Mouse (Mus musculus) spleen, embryonic (tissue): ENCODE results near the gene Ifi202b.
"Not testable (repeated sequence)": the region's sequence is repeated elsewhere in the genome, so short reads cannot be mapped to it uniquely, and the experiment has no call there.

Source experiments
- CTCF ChIA-PET: fragments of 350-600 bp; sonication (Branson Sonifier 250); formaldehyde crosslinking; loops from one replicate; lab custom pipeline; 2022; lab: Charles Lee

Ifi202b gene

DNA sequence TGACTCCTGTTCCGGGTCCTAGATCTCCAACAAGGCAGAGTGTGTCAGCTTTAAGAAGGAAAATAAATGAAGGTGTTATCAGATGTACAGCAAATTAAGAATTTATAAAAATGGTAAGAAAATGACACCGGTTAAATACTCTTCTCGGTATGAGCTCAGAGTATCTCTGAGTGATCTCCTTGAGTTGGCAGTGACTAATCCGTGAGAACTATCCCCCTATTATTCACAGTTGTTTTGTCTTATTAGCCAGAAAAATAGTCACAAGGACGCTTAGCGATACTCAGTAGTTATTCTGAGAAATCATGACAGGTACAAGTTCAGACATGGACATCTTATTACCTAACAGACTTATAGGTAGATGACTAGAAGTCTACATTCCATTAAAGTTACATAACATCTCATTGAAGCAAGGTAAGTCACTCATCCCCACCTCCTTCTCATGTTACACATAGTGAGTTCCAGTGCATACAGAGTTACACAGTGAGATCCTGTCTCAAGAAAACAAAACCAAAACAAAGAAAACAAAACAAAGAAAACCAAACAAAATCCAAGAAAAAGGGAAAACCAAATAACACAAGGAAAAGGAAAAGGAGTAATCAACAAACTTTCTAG is at the start of gene Ifi202b:
Gene Ifi202b, minus strand, starts transcription at position 51 of the 612 bp plus-strand sequence.
- CTCF ChIA-PET: not testable (repeated sequence)

DNA sequence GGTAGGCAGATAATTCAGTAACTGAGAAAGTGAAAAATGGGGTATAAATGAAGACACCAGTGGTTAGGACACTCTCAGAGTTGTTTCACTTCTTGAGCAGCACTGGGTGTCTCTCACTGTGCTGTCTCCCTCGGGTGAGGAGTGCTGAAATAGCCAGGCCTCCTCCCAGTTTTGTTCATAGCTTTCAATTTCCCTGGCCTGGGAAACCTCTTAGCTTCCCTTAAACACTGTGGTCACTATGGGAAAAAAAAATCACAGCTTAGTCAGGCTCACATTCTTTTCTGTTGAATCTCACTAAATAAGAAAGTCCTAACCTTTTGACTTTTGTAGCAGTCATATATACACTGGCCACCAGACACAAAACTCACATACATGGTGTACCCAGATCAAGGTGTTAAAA is 49.2 kb upstream of the Ifi202b start, which contains the start of gene Ifi205:
Gene Ifi205, minus strand, starts transcription at position 113 of the 400 bp plus-strand sequence.
- CTCF ChIA-PET: no interaction called here

DNA sequence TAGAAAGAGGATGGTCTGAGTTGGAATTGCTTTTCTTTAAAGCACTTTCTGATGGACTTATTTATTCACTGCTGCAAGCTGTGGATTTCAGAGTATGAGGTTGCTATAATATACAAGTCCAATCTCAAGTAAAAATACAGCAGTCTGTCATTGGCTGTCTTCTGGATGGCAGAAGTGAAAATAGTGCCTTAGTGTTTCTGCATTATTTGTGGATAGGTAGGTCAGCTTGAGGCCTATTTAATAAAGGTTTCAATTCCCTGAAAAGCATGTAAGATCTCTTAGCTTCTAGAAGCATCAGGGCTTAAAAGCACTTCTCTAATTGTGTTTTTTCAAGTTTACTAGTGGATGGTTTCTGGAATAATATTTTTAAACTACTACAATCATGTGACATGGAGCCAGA is 24.5 kb upstream of the Ifi202b start:
- CTCF ChIA-PET: not testable (repeated sequence)

DNA sequence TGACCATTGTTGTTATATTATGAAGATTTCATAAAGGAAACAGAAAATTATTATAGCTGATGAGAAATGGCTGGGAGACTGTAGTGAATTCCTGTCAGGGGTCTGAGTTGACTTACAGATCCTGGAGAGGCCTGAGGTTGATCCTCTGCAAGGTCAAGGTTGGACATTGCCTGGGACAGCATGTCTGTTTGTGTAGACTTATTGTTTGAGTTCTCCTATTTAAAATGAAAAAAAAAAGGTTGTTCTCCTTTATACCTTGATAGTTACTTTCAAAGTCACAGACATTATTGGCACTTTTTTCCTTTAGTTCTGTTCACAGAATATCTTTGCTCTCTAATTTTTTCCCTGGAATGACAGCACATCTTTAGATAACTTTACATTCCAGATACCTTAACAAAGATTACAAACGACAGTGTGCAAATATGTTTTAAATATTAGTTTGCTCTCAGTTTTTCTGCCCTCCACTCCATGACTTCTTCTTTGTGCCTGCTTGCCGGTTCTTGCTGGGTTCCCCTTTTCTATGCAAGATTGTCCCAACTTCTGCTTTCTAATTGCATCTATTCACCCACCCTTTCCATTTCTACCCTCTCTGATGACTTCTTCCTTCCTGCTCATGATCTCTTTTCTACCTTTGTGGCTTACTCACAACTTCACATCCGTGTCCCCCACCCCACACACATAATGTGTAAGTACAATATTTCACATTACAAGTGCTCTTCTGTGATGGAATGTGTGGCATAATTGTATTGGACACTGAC is 22.0 kb upstream of the Ifi202b start:
- CTCF ChIA-PET: not testable (repeated sequence)

DNA sequence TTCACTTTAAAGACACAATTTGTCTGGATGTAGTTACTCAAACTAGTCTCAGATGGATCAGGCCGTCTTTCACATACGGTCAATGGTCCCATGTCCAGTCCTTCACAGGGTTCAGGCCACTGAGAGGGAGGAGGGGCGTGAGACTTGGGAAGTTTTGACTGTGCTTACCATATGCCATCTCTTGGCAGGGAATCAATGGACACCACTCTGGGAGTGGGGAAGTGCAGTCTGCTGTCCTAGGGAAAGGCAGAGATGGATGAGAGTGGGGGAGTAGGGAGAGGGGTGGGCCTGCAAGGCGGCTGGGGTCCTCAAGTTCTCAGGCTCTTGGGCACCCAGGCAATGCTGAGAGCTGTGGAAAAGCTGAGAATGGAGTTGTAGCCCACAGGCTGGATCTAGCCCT is 12.5 kb upstream of the Ifi202b start:
- CTCF ChIA-PET: no interaction called here

DNA sequence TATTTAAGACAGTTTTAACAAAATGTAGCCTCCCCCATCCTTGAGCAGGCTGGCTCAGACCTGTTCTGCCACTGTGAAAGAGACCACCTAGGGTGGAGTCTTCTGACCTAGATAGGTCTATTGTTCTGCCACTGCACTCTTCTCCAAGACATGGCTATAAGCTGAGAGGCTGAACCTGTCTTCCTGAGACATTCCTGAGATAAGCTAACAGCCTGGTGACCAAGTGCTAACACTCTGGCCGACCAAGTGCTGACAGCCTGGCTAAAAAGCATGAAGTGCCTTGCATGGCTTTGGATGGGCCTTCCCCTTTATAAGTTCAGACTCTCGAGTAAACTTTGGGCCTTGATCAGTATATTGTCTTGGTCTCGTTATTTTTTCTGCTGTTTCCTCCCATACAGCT is 1.5 kb downstream of the Ifi202b start:
- CTCF ChIA-PET: not testable (repeated sequence)

DNA sequence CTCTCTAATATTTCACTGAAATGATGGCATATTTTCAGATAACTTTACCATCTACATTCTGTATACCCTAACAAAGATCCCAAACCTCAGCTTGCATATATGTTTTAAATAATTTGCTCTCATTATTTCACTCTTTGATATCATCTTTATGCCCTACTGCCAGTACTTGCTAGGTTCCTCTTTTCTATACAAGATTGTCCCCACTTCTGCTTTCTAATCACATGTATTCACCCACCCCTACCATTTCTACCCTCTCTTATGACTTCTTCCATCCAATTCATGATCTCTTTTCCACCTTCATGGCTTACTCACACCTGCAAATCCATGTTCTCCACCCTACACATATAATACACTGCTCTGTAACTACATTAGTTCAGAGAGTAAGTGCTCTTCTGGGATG is 4.9 kb downstream of the Ifi202b start:
- CTCF ChIA-PET: no interaction called here

DNA sequence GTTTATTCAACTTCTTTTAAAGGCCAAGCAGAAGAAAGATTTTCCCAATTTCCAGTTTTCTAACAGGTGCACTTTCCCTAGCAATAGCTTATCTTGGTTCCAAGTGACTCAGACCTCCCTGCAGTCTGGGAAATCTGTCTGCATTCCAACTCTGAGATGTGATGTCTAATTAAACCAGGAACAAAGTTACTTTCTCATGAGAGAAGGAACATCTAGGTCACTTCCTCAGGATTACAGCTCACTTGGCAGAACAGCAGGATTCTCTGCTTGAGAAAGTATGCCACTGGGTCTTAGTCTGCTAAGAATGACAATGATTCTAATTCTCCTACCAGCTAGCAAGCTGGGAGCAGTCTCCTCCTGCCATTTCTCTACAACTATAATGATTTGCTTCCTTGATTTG is 9.4 kb downstream of the Ifi202b start:
- CTCF ChIA-PET: no interaction called here

DNA sequence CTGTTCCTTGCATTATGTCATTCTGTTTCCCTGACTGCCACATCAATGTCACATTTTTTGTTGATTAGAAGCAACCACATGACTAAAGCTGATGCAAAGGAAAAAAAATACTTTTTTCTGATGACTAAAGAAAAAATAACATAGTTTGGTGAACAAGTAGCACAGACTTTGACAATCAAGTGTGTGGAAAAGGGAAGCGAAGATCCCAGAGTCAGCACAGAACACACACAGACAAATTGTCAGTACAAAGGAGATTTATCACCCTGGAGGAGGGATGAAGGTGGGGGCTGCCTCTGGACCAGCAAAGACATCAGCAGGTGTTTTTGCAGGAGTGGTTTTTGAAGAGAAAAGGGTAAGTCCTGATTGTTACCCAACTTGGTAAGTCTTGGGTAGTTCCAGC is 21.1 kb downstream of the Ifi202b start:
- CTCF ChIA-PET: not testable (repeated sequence)

DNA sequence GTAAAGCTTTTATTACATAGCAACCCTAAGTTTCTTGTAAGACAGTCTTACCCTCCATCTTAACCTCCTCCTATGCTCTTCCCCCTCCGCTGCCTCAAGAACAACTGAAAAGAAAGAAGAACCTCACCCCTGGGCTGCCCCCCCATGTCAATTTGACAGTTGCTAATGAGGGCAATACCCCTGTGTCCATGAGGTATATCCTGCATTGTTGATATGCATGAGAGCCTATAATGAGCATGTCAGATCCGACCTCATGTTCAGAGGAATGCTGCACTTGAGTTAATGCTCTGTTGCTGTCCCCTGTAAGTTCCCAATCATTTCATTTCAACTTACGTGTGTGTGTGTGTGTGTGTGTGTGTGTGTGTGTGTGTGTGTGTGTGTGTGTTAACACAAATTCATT is 22.5 kb downstream of the Ifi202b start:
- CTCF ChIA-PET: not testable (repeated sequence)

DNA sequence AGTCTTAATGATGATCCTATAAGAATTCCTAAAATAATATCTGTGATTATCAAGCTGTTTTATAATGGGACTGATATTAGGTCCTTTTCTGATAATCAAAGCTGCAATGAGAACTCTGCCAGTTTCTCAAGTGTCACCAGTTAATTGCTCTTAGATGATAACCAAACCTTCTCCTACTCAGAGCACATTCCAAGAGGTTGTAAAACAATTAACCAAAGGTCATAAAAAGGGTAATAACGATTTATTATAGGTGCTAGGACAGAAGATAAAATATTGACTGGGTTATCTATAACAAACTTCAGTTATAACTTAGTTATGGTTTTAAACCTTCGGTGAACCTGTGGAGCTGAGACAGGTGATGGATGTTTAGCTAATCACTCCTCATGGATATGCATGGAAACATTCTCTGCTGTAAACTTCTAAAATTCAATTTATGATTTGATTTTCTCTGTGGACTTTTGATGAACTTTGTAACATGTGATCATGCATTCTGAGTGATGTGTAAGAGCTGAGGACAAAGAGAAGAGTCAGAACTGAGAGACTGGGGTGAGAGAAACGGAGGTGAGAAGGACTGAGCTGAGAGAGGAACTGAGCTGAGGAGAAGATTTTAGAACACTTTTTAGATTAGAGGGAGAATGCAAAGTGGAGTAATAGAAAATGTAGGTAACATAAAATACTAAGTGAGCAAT is 26.6 kb downstream of the Ifi202b start:
- CTCF ChIA-PET: not testable (repeated sequence)

DNA sequence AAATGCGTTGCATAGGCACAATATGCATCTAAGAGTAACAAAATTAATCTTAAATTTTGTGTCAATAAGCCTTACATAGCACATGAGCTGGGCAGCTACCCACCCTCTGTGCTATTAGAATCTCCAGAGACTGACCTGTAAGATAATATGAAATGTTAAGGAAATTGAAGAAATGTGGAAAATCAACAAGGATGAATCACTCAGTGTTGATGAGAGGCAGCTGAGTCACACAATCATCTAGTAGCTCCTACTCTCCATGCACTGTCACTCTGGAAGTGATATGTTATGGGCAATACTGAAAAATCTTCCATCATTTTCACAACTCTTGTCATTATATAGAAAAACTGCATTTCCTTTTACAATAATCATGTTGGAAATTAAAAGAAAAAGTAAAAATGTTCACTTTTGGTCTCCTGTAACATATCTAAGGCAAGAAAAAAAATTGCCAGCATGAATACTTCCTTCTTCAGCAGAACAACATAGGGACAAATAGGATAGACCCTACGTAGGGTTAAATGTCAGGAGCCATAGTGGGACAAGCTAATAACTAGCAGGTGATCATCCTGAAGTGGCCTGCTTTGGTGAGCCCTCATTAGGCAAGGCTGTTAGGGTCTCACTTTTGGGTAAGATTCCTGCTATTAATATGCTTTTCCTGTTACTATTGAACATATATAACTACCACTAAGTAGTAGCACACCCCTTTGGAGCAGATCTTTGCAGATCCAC is 27.3 kb downstream of the Ifi202b start:
- CTCF ChIA-PET: interaction anchor here (0.6 kb wide), 1 partner anchor 12 kb away, joined by 3 read pairs; no protein-coding TSS in a partner anchor

DNA sequence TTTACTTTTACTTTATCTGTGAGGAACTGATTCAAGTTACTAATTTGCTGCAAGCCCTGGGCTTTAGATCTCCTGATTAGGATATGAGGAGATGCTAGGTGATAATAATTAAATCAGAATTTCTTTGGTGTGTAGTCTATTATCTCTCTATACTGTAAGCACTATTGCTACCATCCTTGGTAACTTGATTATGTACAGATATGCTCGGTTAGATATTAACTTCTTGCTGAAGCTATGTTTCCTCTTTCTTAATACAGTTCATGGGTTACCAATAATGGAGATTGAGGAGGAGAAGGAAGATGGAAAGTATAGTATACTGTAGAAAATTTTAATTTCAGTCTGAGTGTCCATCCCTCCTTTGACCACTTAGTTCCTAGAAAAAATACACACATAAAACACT is 29.0 kb downstream of the Ifi202b start:
- CTCF ChIA-PET: no interaction called here

DNA sequence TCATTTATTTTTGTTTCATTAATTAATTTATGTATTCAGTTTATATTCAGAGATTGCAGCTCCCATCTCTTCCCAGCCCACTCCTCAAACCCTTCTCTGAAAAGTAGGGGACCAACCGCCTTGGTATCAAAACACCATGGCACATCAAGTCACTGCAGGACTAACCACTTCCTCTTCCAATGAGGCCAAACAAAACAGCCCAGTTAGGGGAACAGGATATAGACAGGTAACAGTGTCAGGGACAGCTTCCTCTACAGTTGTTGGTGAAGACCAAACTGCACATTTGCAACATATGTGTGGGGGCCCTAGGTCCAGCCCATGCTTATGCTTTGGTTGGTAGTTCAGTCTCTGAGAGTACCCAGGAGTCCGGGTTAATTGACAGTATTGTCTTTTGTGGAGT is 33.5 kb downstream of the Ifi202b start:
- CTCF ChIA-PET: not testable (repeated sequence)

DNA sequence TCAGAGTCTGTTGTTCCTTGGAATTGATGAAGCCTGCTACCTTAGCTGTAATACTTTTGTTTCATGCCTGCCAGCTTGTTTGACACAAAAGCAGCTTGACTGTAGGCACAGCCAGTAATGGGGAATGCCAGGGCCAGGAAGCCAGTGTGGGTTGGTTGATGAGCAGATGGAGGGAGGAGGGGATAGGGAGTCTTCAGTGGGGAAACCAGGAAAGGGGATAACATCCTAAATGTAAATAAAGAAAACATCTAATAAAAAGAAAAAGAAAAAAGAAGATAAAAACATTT is 39.8 kb downstream of the Ifi202b start:
- CTCF ChIA-PET: not testable (repeated sequence)

DNA sequence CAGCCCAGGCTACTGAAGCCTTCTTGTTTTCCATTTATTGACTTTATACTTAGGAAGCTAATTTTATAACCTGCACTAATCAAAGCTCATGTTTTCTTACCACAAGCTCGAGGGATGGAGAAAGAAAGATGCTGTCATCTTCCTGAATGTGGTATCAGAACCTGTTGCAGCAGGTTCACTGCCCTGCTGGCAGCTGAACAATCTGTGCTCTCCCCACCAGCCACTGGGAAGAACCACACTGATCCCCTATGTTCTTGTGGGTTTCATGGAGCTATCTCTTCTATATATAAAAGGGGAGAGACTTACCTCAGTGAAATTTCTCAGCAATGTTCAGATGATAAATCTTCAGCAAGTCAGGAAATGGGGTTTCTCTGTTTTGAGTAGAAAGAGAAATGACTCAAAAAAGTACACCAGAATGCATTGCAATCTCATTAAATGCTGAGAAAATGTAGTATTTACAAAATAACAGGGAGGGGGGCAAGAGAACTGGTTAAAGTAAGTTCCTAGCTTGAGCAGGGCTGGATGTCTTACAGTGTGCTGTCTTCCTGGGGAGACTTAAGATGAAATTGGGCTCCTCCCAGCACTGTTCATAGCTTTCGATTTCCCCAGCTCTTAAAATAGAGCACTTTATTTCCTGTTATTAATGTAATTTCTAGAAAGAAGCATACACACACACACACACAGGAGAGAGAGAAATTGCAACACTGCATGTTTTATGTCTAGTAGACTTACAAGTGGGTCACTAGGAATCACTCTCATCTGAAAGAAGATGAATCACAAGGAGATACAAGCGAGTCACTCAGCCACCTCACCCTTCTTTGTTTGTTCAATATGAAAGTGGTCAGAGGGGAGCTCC is 40.4 kb downstream of the Ifi202b start, which contains the start of the genes Mndal and Ifi203:
Gene Mndal, minus strand, starts transcription at position 568 of the 856 bp plus-strand sequence.
Gene Ifi203, minus strand, starts transcription at position 749 of the 856 bp plus-strand sequence.
- CTCF ChIA-PET: not testable (repeated sequence)

DNA sequence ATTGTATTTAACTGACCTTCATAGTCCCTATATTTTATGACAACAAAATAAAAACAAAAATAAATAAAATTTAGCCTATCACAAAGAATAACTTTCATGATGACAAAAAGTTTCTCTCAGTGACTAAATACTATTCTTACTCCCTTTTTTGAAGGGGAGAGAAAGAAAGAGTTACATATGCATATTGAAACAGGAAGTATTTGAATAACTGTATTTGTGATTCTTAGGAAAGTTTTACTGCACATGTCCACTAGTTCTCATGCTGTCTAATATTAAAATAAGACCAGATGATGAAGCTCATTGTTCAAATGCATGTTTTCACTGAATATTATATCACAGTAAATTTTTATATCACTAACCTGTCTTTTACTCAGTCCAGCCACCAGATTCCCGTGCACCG is 41.0 kb downstream of the Ifi202b start:
- CTCF ChIA-PET: not testable (repeated sequence)

DNA sequence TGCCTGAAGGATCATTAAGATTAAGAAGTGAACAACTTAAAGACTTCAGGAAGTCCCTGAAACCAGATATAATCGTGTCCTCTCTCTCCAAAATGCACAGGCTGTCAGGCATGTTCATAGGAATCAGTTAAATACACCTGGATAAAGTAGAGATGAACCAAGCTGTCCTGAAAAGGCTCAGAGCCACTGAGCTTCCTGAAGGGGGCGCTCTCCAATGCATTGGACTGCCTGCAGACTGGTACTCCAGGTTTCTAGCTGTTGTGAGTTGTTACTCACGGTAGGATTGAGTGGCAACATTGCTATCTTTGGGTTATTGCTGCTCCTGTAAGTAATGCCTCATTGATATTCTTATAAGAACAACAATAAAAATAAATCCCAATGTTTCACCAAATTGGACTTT is 63.3 kb downstream of the Ifi202b start:
- CTCF ChIA-PET: not testable (repeated sequence)

DNA sequence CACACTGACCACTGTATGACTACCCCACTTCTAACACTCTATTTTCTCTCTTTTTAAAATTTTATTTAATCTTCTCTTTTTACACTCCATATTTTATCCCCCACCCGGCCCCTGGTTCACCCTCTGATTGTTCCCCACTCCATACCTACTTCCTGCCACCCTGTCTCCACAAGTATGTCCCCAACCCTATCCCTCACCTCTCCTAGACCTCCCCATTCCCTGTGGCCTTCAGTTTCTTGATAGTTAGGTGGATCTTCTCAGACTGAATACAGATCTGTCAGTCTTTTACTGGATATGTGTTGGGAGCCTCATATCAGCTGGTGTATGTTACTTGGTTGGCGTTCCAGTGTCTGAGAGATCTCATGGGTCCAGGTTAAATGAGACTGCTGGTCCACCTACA is 68.0 kb downstream of the Ifi202b start:
- CTCF ChIA-PET: no interaction called here

DNA sequence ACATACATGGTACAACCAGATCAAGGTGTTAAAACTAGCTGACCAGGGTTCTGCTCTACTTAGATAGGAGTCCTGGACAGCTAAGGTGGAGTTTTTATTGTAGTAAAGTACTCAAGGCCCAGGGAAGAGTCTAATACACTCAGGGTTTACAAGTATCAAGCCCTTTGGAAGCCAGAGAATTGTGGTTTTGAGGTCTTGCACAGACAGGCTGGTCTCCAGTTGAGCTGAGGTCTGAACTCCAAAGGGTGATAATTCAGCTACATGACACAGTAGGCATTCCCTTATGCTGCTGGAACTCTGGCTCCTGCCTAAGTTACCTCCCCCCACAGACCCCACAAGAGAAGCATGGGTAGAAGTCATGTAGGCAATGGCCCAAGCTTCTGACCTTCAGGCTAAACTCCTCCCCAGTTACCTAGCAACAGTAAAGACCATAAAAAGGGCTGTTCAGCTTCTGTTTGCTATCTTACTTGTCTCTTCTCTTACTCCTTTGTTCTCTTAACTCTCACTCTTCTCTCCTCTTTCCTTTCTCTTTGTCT is 69.2 kb downstream of the Ifi202b start:
- CTCF ChIA-PET: interaction anchor here (0.7 kb wide), 1 partner anchor 1744 kb away, joined by 6 read pairs; no protein-coding TSS in a partner anchor
